Mouse (Mus musculus): Measurements from ENCODE around the gene Tmem63b.

Gene Tmem63b

GRCm38 (mm10) chr17:45703187-45703586 lies 16.5 kb upstream of the Tmem63b start:
- DNase-seq (ENCODE audit: low read depth): no peak

- no peak for DNase-seq (ENCODE audit: low read depth)
Observed at GRCm38 (mm10) chr17:45702254-45702653, 15.5 kb upstream of the Tmem63b start.

- DNase-seq (ENCODE audit: low read depth): no peak
Observed at GRCm38 (mm10) chr17:45701236-45701591, 14.5 kb upstream of the Tmem63b start.

GRCm38 (mm10) chr17:45700496-45701235 lies 14.0 kb upstream of the Tmem63b start:
- no peak for DNase-seq (ENCODE audit: low read depth)

- no peak for DNase-seq (ENCODE audit: low read depth)
Observed at GRCm38 (mm10) chr17:45699039-45699740, 12.5 kb upstream of the Tmem63b start.

- DNase-seq (ENCODE audit: low read depth): no peak
Observed at GRCm38 (mm10) chr17:45698368-45698767, 11.7 kb upstream of the Tmem63b start.

GRCm38 (mm10) chr17:45696981-45697380 lies 10.3 kb upstream of the Tmem63b start:
- no peak for DNase-seq (ENCODE audit: low read depth)

- DNase-seq (ENCODE audit: low read depth): peak; percentile 46
Observed at GRCm38 (mm10) chr17:45695227-45696120, 8.8 kb upstream of the Tmem63b start.

- no peak for DNase-seq (ENCODE audit: low read depth)
Observed at GRCm38 (mm10) chr17:45693812-45694565, 7.3 kb upstream of the Tmem63b start.

GRCm38 (mm10) chr17:45692159-45692558 lies 5.5 kb upstream of the Tmem63b start:
- no peak for DNase-seq (ENCODE audit: low read depth)

- DNase-seq (ENCODE audit: low read depth): no peak
Observed at GRCm38 (mm10) chr17:45690044-45690443, 3.3 kb upstream of the Tmem63b start.

GRCm38 (mm10) chr17:45689120-45689519 lies 2.4 kb upstream of the Tmem63b start:
- no peak for DNase-seq (ENCODE audit: low read depth)

- DNase-seq (ENCODE audit: low read depth): peak; percentile 85
Observed at GRCm38 (mm10) chr17:45686093-45686619, 549 bp downstream of the Tmem63b start, which contains the start of gene Mrpl14. Gene Mrpl14, plus strand, starts transcription at chr17:45686322.

- DNase-seq (ENCODE audit: low read depth): peak; percentile 41
Observed at GRCm38 (mm10) chr17:45685171-45686092, 1.3 kb downstream of the Tmem63b start.

GRCm38 (mm10) chr17:45684667-45685131 lies 2.0 kb downstream of the Tmem63b start:
- DNase-seq (ENCODE audit: low read depth): no peak

- no peak for DNase-seq (ENCODE audit: low read depth)
Observed at GRCm38 (mm10) chr17:45682843-45683242, 3.9 kb downstream of the Tmem63b start.

GRCm38 (mm10) chr17:45681588-45681987 lies 5.1 kb downstream of the Tmem63b start:
- peak; percentile 32 for DNase-seq (ENCODE audit: low read depth)

- DNase-seq (ENCODE audit: low read depth): no peak
Observed at GRCm38 (mm10) chr17:45680391-45680980, 6.2 kb downstream of the Tmem63b start.

- peak; percentile 37 for DNase-seq (ENCODE audit: low read depth)
Observed at GRCm38 (mm10) chr17:45678106-45678505, 8.6 kb downstream of the Tmem63b start.

GRCm38 (mm10) chr17:45672598-45672997 lies 14.1 kb downstream of the Tmem63b start:
- no peak for DNase-seq (ENCODE audit: low read depth)

Data from c-Kit-positive CD71-positive TER-119-negative erythroid progenitor cells, embryonic 14.5 days (primary cell).